Mouse (Mus musculus) testis, adult 10 weeks (tissue): ENCODE measurements around the gene Gm11238. TPM values are rescaled to one million over a fixed set of nuclear protein-coding genes. Genes with fewer than 3 reads are reported as not detected.

Experiments
- polyA plus RNA-seq: library from polyadenylated mRNA; stranded (reverse); fragments of 350-450 nt; fragmentation: Illumina TruSeq; extraction: RNeasy Lipid Tissue Mini Kit (QIAGEN cat#74804); gene quantifications from one replicate; pipeline ENCODE4 v1.2.3, GENCODE M21; 2014; ENCODE audit warnings: low read depth, low replicate concordance

Gene Gm11238
- polyA plus RNA-seq: not detected

DNA sequence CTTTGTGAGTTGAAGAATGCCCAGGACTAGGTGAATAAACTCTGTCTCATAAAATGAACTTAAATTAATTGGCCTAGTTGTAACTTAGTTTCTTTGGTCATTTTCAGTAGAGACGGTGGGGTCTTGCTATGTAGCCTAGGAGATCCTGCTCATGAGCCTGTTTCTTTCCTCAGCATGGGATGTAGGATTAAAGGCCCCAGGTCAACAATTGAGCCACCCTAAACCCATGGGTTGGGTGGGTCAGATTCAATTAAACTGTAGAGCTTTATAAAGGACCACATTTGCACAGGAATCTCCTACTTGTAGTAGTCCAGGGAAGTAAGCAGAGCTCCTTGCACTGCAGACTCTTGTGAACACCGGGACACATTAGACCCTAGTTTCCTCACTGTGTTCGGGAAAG lies at the start of gene Gm11238:
Gene Gm11238, plus strand, starts transcription at position 301 of the 400 bp plus-strand sequence.

DNA sequence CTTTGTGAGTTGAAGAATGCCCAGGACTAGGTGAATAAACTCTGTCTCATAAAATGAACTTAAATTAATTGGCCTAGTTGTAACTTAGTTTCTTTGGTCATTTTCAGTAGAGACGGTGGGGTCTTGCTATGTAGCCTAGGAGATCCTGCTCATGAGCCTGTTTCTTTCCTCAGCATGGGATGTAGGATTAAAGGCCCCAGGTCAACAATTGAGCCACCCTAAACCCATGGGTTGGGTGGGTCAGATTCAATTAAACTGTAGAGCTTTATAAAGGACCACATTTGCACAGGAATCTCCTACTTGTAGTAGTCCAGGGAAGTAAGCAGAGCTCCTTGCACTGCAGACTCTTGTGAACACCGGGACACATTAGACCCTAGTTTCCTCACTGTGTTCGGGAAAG lies 15.0 kb downstream of the Gm11238 start, which contains the start of gene Gm11237:
Gene Gm11237, plus strand, starts transcription at position 301 of the 400 bp plus-strand sequence.

DNA sequence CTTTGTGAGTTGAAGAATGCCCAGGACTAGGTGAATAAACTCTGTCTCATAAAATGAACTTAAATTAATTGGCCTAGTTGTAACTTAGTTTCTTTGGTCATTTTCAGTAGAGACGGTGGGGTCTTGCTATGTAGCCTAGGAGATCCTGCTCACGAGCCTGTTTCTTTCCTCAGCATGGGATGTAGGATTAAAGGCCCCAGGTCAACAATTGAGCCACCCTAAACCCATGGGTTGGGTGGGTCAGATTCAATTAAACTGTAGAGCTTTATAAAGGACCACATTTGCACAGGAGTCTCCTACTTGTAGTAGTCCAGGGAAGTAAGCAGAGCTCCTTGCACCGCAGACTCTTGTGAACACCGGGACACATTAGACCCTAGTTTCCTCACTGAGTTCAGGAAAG lies 30.1 kb downstream of the Gm11238 start, which contains the start of gene Gm11236:
Gene Gm11236, plus strand, starts transcription at position 301 of the 400 bp plus-strand sequence.

DNA sequence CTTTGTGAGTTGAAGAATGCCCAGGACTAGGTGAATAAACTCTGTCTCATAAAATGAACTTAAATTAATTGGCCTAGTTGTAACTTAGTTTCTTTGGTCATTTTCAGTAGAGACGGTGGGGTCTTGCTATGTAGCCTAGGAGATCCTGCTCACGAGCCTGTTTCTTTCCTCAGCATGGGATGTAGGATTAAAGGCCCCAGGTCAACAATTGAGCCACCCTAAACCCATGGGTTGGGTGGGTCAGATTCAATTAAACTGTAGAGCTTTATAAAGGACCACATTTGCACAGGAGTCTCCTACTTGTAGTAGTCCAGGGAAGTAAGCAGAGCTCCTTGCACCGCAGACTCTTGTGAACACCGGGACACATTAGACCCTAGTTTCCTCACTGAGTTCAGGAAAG lies 60.4 kb downstream of the Gm11238 start, which contains the start of gene Gm11239:
Gene Gm11239, plus strand, starts transcription at position 301 of the 400 bp plus-strand sequence.

DNA sequence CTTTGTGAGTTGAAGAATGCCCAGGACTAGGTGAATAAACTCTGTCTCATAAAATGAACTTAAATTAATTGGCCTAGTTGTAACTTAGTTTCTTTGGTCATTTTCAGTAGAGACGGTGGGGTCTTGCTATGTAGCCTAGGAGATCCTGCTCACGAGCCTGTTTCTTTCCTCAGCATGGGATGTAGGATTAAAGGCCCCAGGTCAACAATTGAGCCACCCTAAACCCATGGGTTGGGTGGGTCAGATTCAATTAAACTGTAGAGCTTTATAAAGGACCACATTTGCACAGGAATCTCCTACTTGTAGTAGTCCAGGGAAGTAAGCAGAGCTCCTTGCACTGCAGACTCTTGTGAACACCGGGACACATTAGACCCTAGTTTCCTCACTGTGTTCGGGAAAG lies 75.5 kb downstream of the Gm11238 start, which contains the start of gene Gm428:
Gene Gm428, plus strand, starts transcription at position 301 of the 400 bp plus-strand sequence.

Other genes with a start within 250 kb of the Gm11238 start
- gene Gm11487, start 202.8 kb upstream of the Gm11238 start, polyA plus RNA-seq: not detected
- gene Gm11237, start 15.1 kb downstream of the Gm11238 start, polyA plus RNA-seq: not detected
- not detected for gene Gm11236, start 30.2 kb downstream of the Gm11238 start, polyA plus RNA-seq
- not detected for gene Gm11239, start 60.5 kb downstream of the Gm11238 start, polyA plus RNA-seq
- not detected for gene Gm428, start 75.6 kb downstream of the Gm11238 start, polyA plus RNA-seq
- 53.9 TPM for gene Rasef, start 183.1 kb downstream of the Gm11238 start, polyA plus RNA-seq